Mouse (Mus musculus) olfactory bulb, adult 2 months (tissue): ENCODE data around the gene Magi2.

ENCODE experiments used
- CTCF ChIP-seq: fragments of 200-500 bp; IDR thresholded peaks from 2 replicates; pipeline ENCODE4 v1.5.1; 2012; ENCODE audit warnings: low read depth, mild to moderate bottlenecking, low read length, moderate library complexity; ENCODE audit not compliant: insufficient read depth
- POLR2A ChIP-seq: fragments of 200-500 bp; IDR thresholded peaks from 2 replicates; pipeline ENCODE4 v1.6.1; 2012; ENCODE audit warnings: mild to moderate bottlenecking, low read depth, low read length, moderate library complexity; ENCODE audit not compliant: insufficient read depth

GRCm38 (mm10) chr5:19822502-19822901, 595.7 kb downstream of the Magi2 start:
- TF ChIP-seq CTCF (no peak), POLR2A (no peak)
